Mouse (Mus musculus): Measurements from ENCODE around the gene Sytl1. TPM values are rescaled to one million over a fixed set of nuclear protein-coding genes. Genes with fewer than 3 reads are reported as not detected.

The Sytl1 gene
- polyA plus RNA-seq, 1 experiment from 2014 or later: 0.78 TPM

DNA sequence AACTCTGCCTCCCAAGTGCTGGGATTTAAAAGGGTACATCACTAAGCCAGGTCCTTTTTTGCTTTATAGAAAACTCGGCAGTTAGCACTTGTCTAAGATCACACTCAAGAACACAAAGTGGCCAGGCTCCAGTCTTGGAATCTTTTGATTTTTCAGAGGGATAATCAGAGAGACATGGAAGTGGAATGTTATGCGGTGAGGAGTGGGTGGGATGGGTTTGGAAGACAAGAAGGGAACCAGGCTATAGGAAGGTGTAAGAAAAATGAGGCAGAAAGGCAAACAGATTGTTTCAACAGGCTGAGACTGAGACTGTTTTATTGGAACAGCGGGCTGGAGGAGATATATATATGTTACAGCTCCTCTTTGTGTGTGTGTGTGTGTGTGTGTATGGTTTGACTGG lies 15.6 kb upstream of the Sytl1 start:
- Histone ChIP-seq H3K9me3 (no peaks in the 10 kb centered on the region), H3K27ac (replicated peaks) (peak overlapping the region; percentile 93), H3K36me3 (peaks cover 15% of the 10 kb centered on the region; the same call in 1 of the 2 replicates), H3K4me3 (peak overlapping the region; percentile 94), H3K27me3 (replicated peaks) (no peaks in the 10 kb centered on the region), H3K4me2 (peak overlapping the region; percentile 91), H3K9ac (peak overlapping the region; percentile 95; the same call in 1 of the 2 replicates), H3K4me1 (peaks cover 46% of the 10 kb centered on the region)
- ATAC-seq (ENCODE audit: extremely low read depth, insufficient number of reproducible peaks, low FRiP score, low TSS enrichment): no peak
- WGBS: 82% methylated on average over 3 of the region's 3 CpGs

DNA sequence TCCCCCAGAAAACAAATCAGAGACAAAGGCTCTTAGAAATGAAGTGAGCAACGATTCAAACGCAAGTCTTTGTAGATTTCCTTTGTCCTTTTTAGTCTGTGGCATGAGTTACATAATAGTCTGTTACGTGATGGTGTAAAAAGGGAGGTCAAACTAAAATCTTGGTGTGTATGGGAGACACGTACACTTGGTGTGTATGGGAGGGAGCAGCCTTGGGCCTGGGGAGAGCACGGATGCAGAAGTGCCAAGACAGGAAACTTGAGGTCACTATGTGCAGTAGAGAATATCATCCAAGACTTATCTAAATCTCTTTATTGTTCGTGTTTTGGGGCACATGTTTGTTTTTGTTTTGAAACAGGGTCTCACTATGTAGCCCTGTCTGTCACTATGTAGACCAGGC lies 15.2 kb upstream of the Sytl1 start:
- Histone ChIP-seq H3K9ac (peak overlapping the region; percentile 95), H3K9me3 (no peaks in the 10 kb centered on the region), H3K4me1 (peaks cover 46% of the 10 kb centered on the region), H3K4me2 (peak overlapping the region; percentile 91), H3K36me3 (peaks cover 15% of the 10 kb centered on the region; the same call in 1 of the 2 replicates), H3K4me3 (peak overlapping the region; percentile 94), H3K27me3 (replicated peaks) (no peaks in the 10 kb centered on the region), H3K27ac (replicated peaks) (peak overlapping the region; percentile 93)
- WGBS: 24% methylated on average over 6 of the region's 6 CpGs
- no peak for ATAC-seq (ENCODE audit: extremely low read depth, insufficient number of reproducible peaks, low FRiP score, low TSS enrichment)

DNA sequence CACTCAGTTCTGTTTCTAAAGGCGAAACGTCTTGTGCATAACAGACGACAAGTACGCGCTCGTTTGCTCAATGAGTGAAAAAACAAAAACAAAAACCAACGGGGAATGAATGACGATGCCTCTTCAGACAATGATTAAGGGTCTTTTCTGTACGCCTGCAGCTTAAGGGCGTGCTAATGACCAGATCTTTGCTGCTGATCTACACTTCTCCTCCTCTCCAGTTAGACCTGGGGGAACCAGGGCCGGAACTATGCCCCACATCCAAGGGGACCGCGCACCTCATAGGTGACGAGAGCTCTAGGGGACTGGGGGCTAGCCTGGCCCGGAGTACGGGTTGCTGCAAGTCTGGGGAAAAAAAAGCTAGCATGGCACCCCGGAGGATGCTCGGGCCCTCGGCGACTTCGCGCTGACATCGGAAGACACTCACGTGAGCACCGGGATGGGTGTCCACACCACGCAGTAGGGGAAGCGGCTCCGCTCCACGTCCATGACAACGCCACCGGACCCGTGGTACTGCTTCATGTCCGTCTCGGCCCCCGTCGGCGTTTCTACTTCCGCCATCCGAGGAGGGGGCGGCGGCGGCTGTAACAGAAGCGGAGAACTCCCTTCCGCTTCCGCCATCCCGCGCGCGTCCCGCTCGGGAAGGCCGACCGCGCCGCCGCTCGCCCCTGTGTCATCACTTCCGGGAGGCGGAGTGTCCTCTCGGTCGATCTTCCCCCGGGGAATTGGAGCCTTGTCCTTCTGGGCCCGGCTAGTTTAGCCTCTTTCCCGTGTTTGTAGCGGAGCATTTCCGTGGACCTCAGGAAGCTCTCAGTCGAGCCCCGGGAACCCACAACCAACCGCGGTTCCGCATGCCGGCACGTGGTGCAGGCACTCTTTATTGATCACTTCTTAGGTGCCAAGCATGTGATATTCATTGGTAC lies 14.5 kb upstream of the Sytl1 start, which contains the start of gene Tmem222:
Tmem222 (minus strand) TSS at position 689 of the 923 bp plus-strand sequence.
- Histone ChIP-seq H3K9ac (peak within 1 kb of the TSS; percentile 95), H3K4me2 (peak within 1 kb of the TSS; percentile 91), H3K9me3 (no peaks in the 10 kb centered on the region), H3K27me3 (replicated peaks) (no peaks in the 10 kb centered on the region), H3K36me3 (peaks cover 15% of the 10 kb centered on the region; the same call in 1 of the 2 replicates), H3K4me1 (peaks cover 40% of the 10 kb centered on the region), H3K27ac (replicated peaks) (peak within 1 kb of the TSS; percentile 93), H3K4me3 (peak within 1 kb of the TSS; percentile 94)
- under 1% methylated on average over 73 of the region's 73 CpGs for WGBS
- peak; percentile 77 for ATAC-seq (ENCODE audit: extremely low read depth, insufficient number of reproducible peaks, low FRiP score, low TSS enrichment)

DNA sequence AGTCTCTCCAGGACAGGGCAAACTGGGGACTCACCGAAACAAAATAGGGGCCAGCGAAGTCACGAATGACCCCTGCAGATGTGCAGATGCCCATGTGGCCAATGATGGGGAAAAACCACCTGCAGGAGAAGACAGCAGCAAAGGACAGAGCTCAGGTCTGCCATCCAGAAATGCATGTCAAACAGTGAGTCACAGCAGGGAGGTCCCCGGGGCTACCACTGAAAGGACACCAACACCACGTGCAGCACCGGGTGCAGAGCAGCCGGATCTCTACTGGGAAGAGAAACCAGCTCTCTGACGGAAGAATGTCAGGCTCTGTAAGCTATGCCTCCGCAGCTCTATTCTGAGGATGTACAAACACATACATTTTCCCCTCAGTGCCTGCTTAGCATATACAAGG lies 8.0 kb upstream of the Sytl1 start:
- Histone ChIP-seq H3K9me3 (no peaks in the 10 kb centered on the region), H3K4me1 (peaks cover 7% of the 10 kb centered on the region), H3K27ac (replicated peaks) (no peak overlapping the region), H3K4me2 (no peak overlapping the region), H3K4me3 (no peak overlapping the region), H3K9ac (no peak overlapping the region), H3K36me3 (peaks cover 62% of the 10 kb centered on the region), H3K27me3 (replicated peaks) (no peaks in the 10 kb centered on the region)
- 89% methylated on average over 9 of the region's 9 CpGs for WGBS
- ATAC-seq (ENCODE audit: extremely low read depth, insufficient number of reproducible peaks, low FRiP score, low TSS enrichment): no peak

DNA sequence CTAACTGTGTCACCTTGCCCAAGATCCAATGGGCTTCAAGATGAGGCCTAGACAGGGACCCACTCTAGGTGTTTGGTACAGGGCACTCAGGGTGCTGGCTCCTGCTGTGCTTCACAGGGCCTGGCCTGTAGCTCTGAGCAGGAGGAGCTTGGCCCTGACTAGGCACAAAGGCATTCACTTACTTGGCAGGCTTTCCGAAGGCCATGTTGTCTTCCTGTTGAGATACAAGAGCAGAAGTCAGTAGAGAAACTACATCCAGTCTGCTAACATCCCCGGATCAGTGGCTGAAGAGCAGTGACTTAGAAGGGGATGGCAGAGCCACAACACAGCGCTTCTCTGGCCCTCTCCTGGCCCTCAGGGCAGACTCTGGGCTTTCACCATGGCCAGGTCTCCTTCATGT lies 6.7 kb upstream of the Sytl1 start:
- Histone ChIP-seq H3K27ac (replicated peaks) (no peak overlapping the region), H3K9me3 (no peaks in the 10 kb centered on the region), H3K27me3 (replicated peaks) (no peaks in the 10 kb centered on the region), H3K36me3 (peaks cover 69% of the 10 kb centered on the region), H3K4me3 (no peak overlapping the region), H3K4me2 (no peak overlapping the region), H3K9ac (no peak overlapping the region), H3K4me1 (no peaks in the 10 kb centered on the region)
- 81% methylated on average over 3 of the region's 3 CpGs for WGBS
- no peak for ATAC-seq (ENCODE audit: extremely low read depth, insufficient number of reproducible peaks, low FRiP score, low TSS enrichment)

DNA sequence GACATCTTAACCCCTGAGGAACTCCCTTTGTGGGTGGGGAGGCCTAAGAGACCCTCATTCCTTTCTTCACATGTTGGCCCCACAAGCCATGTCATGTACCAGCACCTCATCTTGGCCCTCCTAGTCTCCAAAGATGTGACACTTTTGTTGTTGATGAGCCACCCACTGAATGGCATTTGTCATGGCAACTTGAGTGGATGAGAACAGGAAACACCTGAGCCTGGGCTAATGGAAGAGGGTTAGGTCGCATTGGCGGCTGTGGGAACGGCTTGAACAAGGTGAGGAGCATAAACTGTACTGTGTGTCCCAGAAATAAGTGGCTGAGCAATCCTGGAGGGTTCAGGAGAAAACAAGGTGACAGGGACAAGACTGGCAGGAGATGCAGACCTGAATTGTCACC lies 6.0 kb upstream of the Sytl1 start:
- Histone ChIP-seq H3K9ac (no peak overlapping the region), H3K36me3 (peaks cover 69% of the 10 kb centered on the region), H3K4me3 (no peak overlapping the region), H3K4me1 (no peaks in the 10 kb centered on the region), H3K27ac (replicated peaks) (no peak overlapping the region), H3K9me3 (no peaks in the 10 kb centered on the region), H3K4me2 (no peak overlapping the region), H3K27me3 (replicated peaks) (no peaks in the 10 kb centered on the region)
- 88% methylated on average over 3 of the region's 3 CpGs for WGBS
- no peak for ATAC-seq (ENCODE audit: extremely low read depth, insufficient number of reproducible peaks, low FRiP score, low TSS enrichment)

DNA sequence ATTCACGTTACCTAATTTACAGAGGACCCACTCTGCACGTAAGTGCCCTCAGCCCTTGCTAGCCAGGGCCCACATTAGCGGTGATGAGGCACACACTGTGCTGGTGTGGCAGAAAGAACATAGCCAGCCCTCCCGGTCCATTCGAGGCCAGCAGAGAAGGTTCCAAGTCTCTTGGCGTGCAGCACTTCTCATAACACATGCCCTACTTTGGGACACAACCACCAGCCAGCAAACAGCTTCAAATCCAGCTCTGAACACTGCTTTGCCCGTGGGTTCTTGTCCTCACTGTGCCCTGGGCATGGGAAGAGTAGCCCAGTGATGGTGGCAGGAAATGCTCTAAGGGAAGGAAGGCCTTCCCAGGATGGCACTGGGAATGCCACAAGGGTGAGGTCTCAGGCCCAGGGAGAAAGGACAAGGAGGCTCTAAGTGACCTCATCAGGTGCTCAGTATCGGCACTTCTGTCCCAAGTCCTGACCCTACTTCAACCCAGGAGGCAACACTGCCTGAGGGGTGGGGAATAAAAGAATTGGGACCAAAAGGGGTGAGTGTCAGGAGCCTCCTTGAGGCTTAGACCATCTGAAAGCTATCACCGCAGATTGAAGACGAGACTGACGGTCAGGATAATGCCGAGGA lies 3.5 kb upstream of the Sytl1 start:
- Histone ChIP-seq H3K4me1 (no peaks in the 10 kb centered on the region), H3K4me3 (no peak overlapping the region), H3K9ac (no peak overlapping the region), H3K27me3 (replicated peaks) (no peaks in the 10 kb centered on the region), H3K36me3 (peaks cover 74% of the 10 kb centered on the region), H3K4me2 (no peak overlapping the region), H3K9me3 (no peaks in the 10 kb centered on the region), H3K27ac (replicated peaks) (no peak overlapping the region)
- ATAC-seq (ENCODE audit: extremely low read depth, insufficient number of reproducible peaks, low FRiP score, low TSS enrichment): no peak
- WGBS: 86% methylated on average over 12 of the region's 12 CpGs

DNA sequence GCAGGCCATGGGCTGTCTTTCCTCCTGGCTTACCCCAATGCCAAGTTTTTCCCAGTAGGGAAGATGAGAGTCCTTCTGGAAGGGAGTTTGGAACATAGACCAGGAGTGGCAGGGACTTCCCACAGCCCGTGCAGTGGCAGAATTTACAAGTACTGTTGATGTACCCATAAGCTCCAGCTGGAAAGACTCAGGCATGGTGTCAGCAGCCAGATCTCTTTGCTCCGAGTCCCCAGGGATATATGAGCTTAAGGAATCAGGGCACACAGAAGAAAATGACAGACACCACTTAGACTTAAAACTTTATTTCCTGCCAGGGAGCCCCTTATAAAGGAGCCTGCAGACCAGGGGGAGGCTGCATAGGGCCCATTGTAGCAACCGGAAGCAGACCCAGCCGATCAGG lies 2.8 kb upstream of the Sytl1 start:
- Histone ChIP-seq H3K9me3 (no peaks in the 10 kb centered on the region), H3K27me3 (replicated peaks) (0 out of 2 replicates have a peak, but pooled peaks cover 4% of the 10 kb centered on the region), H3K4me2 (no peak overlapping the region), H3K27ac (replicated peaks) (no peak overlapping the region), H3K9ac (no peak overlapping the region), H3K4me3 (no peak overlapping the region), H3K36me3 (peaks cover 74% of the 10 kb centered on the region), H3K4me1 (no peaks in the 10 kb centered on the region)
- ATAC-seq (ENCODE audit: extremely low read depth, insufficient number of reproducible peaks, low FRiP score, low TSS enrichment): no peak
- 85% methylated on average over 4 of the region's 4 CpGs for WGBS

DNA sequence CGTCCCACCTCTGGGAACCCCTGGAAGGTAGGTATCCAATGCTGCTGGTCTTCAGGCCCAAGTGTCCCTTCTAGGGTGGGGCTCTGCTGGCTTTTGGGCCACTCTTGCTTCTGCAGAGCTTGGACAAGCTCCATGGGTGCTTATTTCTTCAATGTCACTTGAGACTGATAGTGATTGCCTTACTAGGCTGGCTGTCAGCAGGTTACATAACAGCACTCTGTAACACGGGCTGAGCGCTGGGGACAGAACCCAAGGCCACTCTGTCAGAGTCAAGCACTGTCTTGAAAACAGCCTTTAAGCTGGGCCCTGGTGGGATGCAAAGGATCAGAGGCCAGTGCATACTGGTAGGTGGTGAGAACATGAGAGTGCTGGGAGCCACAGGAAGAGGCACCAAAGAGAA lies 2.4 kb upstream of the Sytl1 start:
- 88% methylated on average over 3 of the region's 3 CpGs for WGBS
- H3K4me1 ChIP-seq: no peaks in the 10 kb centered on the region
- H3K27me3 ChIP-seq (replicated peaks): 0 out of 2 replicates have a peak, but pooled peaks cover 4% of the 10 kb centered on the region
- H3K4me3 ChIP-seq: no peak overlapping the region
- no peak overlapping the region for H3K4me2 ChIP-seq
- no peak overlapping the region for H3K9ac ChIP-seq
- no peak overlapping the region for H3K27ac ChIP-seq (replicated peaks)
- H3K36me3 ChIP-seq: peaks cover 70% of the 10 kb centered on the region
- H3K9me3 ChIP-seq: no peaks in the 10 kb centered on the region
- no peak for ATAC-seq (ENCODE audit: extremely low read depth, insufficient number of reproducible peaks, low FRiP score, low TSS enrichment)

DNA sequence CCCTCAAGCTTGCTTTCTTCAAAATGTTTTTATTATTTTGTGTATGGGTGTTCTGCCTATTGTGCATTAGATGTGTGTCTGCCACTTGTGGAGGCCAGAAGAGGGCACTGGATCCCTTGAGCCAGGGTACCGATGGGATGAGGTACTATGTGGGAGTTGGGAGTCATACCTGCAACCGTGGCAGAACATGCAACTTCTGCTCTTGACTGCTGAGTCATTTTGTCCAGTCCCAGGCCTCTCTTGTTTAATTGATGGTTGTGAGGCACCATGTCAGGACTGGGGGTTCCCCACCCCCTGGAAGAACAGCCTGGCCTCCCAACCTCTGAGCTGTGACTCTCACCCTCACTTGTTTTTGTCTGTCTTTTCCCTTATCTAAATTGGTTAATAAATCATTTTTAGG lies 1.6 kb upstream of the Sytl1 start:
- WGBS: 94% methylated on average over 2 of the region's 2 CpGs
- no peak overlapping the region for H3K4me3 ChIP-seq
- H3K9ac ChIP-seq: no peak overlapping the region
- H3K9me3 ChIP-seq: no peaks in the 10 kb centered on the region
- no peaks in the 10 kb centered on the region for H3K4me1 ChIP-seq
- no peak for ATAC-seq (ENCODE audit: extremely low read depth, insufficient number of reproducible peaks, low FRiP score, low TSS enrichment)
- H3K36me3 ChIP-seq: peaks cover 62% of the 10 kb centered on the region
- no peak overlapping the region for H3K4me2 ChIP-seq
- no peak overlapping the region for H3K27ac ChIP-seq (replicated peaks)
- 0 out of 2 replicates have a peak, but pooled peaks cover 4% of the 10 kb centered on the region for H3K27me3 ChIP-seq (replicated peaks)

DNA sequence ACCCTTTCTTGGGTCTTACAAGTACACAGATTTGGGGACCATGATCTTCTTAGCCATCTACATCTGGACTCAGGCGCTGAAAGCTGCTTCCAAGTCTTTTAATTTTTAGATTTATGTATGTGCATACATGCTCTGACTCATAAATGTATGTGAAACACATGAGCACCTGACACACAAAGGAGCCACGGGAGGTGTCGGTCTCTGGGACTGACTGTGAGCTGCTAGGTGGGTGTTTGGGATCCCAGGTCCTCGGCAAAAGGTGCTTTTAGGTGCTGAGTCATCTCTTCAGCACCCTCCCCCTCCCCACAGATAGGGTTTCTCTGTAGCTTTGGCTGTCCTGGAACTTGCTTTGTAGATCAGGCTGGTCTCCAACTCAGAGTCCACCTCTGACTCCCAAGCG lies 843 bp upstream of the Sytl1 start:
- no peak overlapping the region for H3K4me2 ChIP-seq
- no peaks in the 10 kb centered on the region for H3K9me3 ChIP-seq
- H3K27ac ChIP-seq (replicated peaks): no peak overlapping the region
- H3K27me3 ChIP-seq (replicated peaks): peaks cover 4% of the 10 kb centered on the region; the same call in 1 of the 2 replicates
- 86% methylated on average over 5 of the region's 5 CpGs for WGBS
- no peaks in the 10 kb centered on the region for H3K4me1 ChIP-seq
- H3K36me3 ChIP-seq: peaks cover 54% of the 10 kb centered on the region
- H3K4me3 ChIP-seq: no peak overlapping the region
- no peak for ATAC-seq (ENCODE audit: extremely low read depth, insufficient number of reproducible peaks, low FRiP score, low TSS enrichment)
- H3K9ac ChIP-seq: no peak overlapping the region
